Mouse (Mus musculus): ENCODE measurements at regions not wholly inside any gene's neighbourhood (a gene's known extent, or its start where the extent isn't known, plus 50 kb on each side); places are given as distances from the start of the nearest gene placed in this dataset.

- DNase-seq, result no peak
- no peaks in the 10 kb centered on the region for H3K9me3 ChIP-seq (ENCODE audit: low read length)
- no peak overlapping the region for H3K4me3 ChIP-seq (ENCODE audit: low read depth, low read length)
- no peaks in the 10 kb centered on the region for H3K4me1 ChIP-seq (ENCODE audit: insufficient read depth)
- no peaks in the 10 kb centered on the region for H3K27me3 ChIP-seq (ENCODE audit: insufficient read depth, low read length)
- ATAC-seq, result no peak
- TF ChIP-seq CTCF (IDR thresholded peaks at IDR 0.05; ENCODE audit: low read depth) (no peak), EP300 (IDR thresholded peaks at IDR 0.05; ENCODE audit: low read depth) (no peak)
- H3K36me3 ChIP-seq (replicated peaks; ENCODE audit: insufficient read depth, low read length), result no peaks in the 10 kb centered on the region
- WGBS (ENCODE audit: insufficient replicate concordance), result 31% methylated on average over 2 of the region's 2 CpGs
- H3K4me2 ChIP-seq (ENCODE audit: low read depth, low read length), result no peak overlapping the region
- H3K9ac ChIP-seq (replicated peaks), result no peak overlapping the region
- H3K27ac ChIP-seq (ENCODE audit: low read depth), result no peak overlapping the region
Measured at GRCm38 (mm10) chr16:26302045-26302444, 69.6 kb downstream of the Cldn1 start.

- Histone ChIP-seq H3K9ac (replicated peaks) (no peak overlapping the region), H3K9me3 (ENCODE audit: low read length) (no peaks in the 10 kb centered on the region), H3K27ac (ENCODE audit: low read depth) (no peak overlapping the region), H3K4me2 (ENCODE audit: low read depth, low read length) (no peak overlapping the region), H3K27me3 (ENCODE audit: insufficient read depth, low read length) (no peaks in the 10 kb centered on the region), H3K36me3 (replicated peaks; ENCODE audit: insufficient read depth, low read length) (no peaks in the 10 kb centered on the region), H3K4me3 (ENCODE audit: low read depth, low read length) (no peak overlapping the region), H3K4me1 (ENCODE audit: insufficient read depth) (no peaks in the 10 kb centered on the region)
- DNase-seq, result no peak
- WGBS (ENCODE audit: insufficient replicate concordance), result 60% methylated on average over 2 of the region's 2 CpGs
- no peak for TF ChIP-seq EP300 (IDR thresholded peaks at IDR 0.05; ENCODE audit: low read depth)
- TF ChIP-seq CTCF (IDR thresholded peaks at IDR 0.05; ENCODE audit: low read depth), result no peak
- no peak for ATAC-seq
Measured at GRCm38 (mm10) chr16:26291692-26292091, 79.9 kb downstream of the Cldn1 start.

- no peak overlapping the region for H3K9ac ChIP-seq (replicated peaks)
- DNase-seq, result no peak
- no peaks in the 10 kb centered on the region for H3K27me3 ChIP-seq (ENCODE audit: insufficient read depth, low read length)
- 59% methylated on average over 1 of the region's 1 CpGs for WGBS (ENCODE audit: insufficient replicate concordance)
- no peak for TF ChIP-seq EP300 (IDR thresholded peaks at IDR 0.05; ENCODE audit: low read depth)
- TF ChIP-seq CTCF (IDR thresholded peaks at IDR 0.05; ENCODE audit: low read depth), result no peak
- ATAC-seq, result peak; percentile 27; the same call in 1 of the 2 replicates
- no peak overlapping the region for H3K4me3 ChIP-seq (ENCODE audit: low read depth, low read length)
- no peak overlapping the region for H3K4me2 ChIP-seq (ENCODE audit: low read depth, low read length)
- no peaks in the 10 kb centered on the region for H3K4me1 ChIP-seq (ENCODE audit: insufficient read depth)
- 0 out of 2 replicates have a peak overlapping the region, but pooled peaks have one; percentile 44 for H3K27ac ChIP-seq (ENCODE audit: low read depth)
- no peaks in the 10 kb centered on the region for H3K36me3 ChIP-seq (replicated peaks; ENCODE audit: insufficient read depth, low read length)
- H3K9me3 ChIP-seq (ENCODE audit: low read length), result no peaks in the 10 kb centered on the region
Measured at GRCm38 (mm10) chr16:26285627-26286026, 86.0 kb downstream of the Cldn1 start.

GRCm38 (mm10) chr16:26284713-26285112 lies 86.9 kb downstream of the Cldn1 start:
- Histone ChIP-seq H3K36me3 (replicated peaks; ENCODE audit: insufficient read depth, low read length) (no peaks in the 10 kb centered on the region), H3K9me3 (ENCODE audit: low read length) (no peaks in the 10 kb centered on the region), H3K4me1 (ENCODE audit: insufficient read depth) (no peaks in the 10 kb centered on the region), H3K4me3 (ENCODE audit: low read depth, low read length) (no peak overlapping the region), H3K27me3 (ENCODE audit: insufficient read depth, low read length) (no peaks in the 10 kb centered on the region), H3K4me2 (ENCODE audit: low read depth, low read length) (no peak overlapping the region), H3K9ac (replicated peaks) (no peak overlapping the region), H3K27ac (ENCODE audit: low read depth) (no peak overlapping the region)
- TF ChIP-seq EP300 (IDR thresholded peaks at IDR 0.05; ENCODE audit: low read depth), result no peak
- TF ChIP-seq CTCF (IDR thresholded peaks at IDR 0.05; ENCODE audit: low read depth), result no peak
- DNase-seq, result no peak
- WGBS (ENCODE audit: insufficient replicate concordance), result 73% methylated on average over 6 of the region's 6 CpGs
- ATAC-seq, result no peak

- 24% methylated on average over 1 of the region's 1 CpGs for WGBS (ENCODE audit: insufficient replicate concordance)
- no peak for ATAC-seq
- no peaks in the 10 kb centered on the region for H3K9me3 ChIP-seq (ENCODE audit: low read length)
Measured at GRCm38 (mm10) chr16:26282418-26282817, 89.2 kb downstream of the Cldn1 start.

GRCm38 (mm10) chr16:26281496-26281895 lies 90.1 kb downstream of the Cldn1 start:
- ATAC-seq, result no peak
- WGBS (ENCODE audit: insufficient replicate concordance), result 66% methylated on average over 2 of the region's 2 CpGs
- H3K4me3 ChIP-seq (ENCODE audit: low read depth, low read length), result no peak overlapping the region
- no peak overlapping the region for H3K27ac ChIP-seq (ENCODE audit: low read depth)
- no peak overlapping the region for H3K9ac ChIP-seq (replicated peaks)
- TF ChIP-seq EP300 (IDR thresholded peaks at IDR 0.05; ENCODE audit: low read depth) (no peak), CTCF (IDR thresholded peaks at IDR 0.05; ENCODE audit: low read depth) (no peak)
- H3K27me3 ChIP-seq (ENCODE audit: insufficient read depth, low read length), result no peaks in the 10 kb centered on the region
- H3K4me1 ChIP-seq (ENCODE audit: insufficient read depth), result no peaks in the 10 kb centered on the region
- H3K9me3 ChIP-seq (ENCODE audit: low read length), result no peaks in the 10 kb centered on the region
- H3K4me2 ChIP-seq (ENCODE audit: low read depth, low read length), result no peak overlapping the region
- no peak for DNase-seq
- no peaks in the 10 kb centered on the region for H3K36me3 ChIP-seq (replicated peaks; ENCODE audit: insufficient read depth, low read length)

More at GRCm38 (mm10) chr16:26282418-26282817, 89.2 kb downstream of the Cldn1 start:
- H3K4me2 ChIP-seq (ENCODE audit: low read depth, low read length), result no peak overlapping the region
- TF ChIP-seq EP300 (IDR thresholded peaks at IDR 0.05; ENCODE audit: low read depth) (no peak), CTCF (IDR thresholded peaks at IDR 0.05; ENCODE audit: low read depth) (no peak)
- no peak overlapping the region for H3K27ac ChIP-seq (ENCODE audit: low read depth)
- no peak overlapping the region for H3K9ac ChIP-seq (replicated peaks)
- H3K4me1 ChIP-seq (ENCODE audit: insufficient read depth), result no peaks in the 10 kb centered on the region
- H3K36me3 ChIP-seq (replicated peaks; ENCODE audit: insufficient read depth, low read length), result no peaks in the 10 kb centered on the region
- no peak for DNase-seq
- H3K4me3 ChIP-seq (ENCODE audit: low read depth, low read length), result no peak overlapping the region
- no peaks in the 10 kb centered on the region for H3K27me3 ChIP-seq (ENCODE audit: insufficient read depth, low read length)

- Histone ChIP-seq H3K27ac (ENCODE audit: low read depth) (no peak overlapping the region), H3K9ac (replicated peaks) (no peak overlapping the region), H3K9me3 (ENCODE audit: low read length) (no peaks in the 10 kb centered on the region), H3K4me2 (ENCODE audit: low read depth, low read length) (no peak overlapping the region), H3K4me1 (ENCODE audit: insufficient read depth) (no peaks in the 10 kb centered on the region), H3K4me3 (ENCODE audit: low read depth, low read length) (no peak overlapping the region), H3K36me3 (replicated peaks; ENCODE audit: insufficient read depth, low read length) (no peaks in the 10 kb centered on the region), H3K27me3 (ENCODE audit: insufficient read depth, low read length) (no peaks in the 10 kb centered on the region)
- ATAC-seq (peak; percentile 13; the same call in 1 of the 2 replicates), DNase-seq (no peak)
- 49% methylated on average over 1 of the region's 1 CpGs for WGBS (ENCODE audit: insufficient replicate concordance)
- TF ChIP-seq CTCF (IDR thresholded peaks at IDR 0.05; ENCODE audit: low read depth) (no peak), EP300 (IDR thresholded peaks at IDR 0.05; ENCODE audit: low read depth) (no peak)
Measured at GRCm38 (mm10) chr16:26276789-26277188, 94.9 kb downstream of the Cldn1 start.
